In genomic region chr11:72806556-72806955, GRCm38 (mm10) we compare ENCODE assay signal across 15 mouse cellular contexts. TPM values are rescaled to one million over a fixed set of nuclear protein-coding genes. Genes with fewer than 3 reads are reported as not detected.
DNase-seq lines count a peak whose midpoint lies in the region; ATAC-seq lines count a peak whose summit lies in the region.
"Had no signal": no experiment of that assay in that cellular context is flagged by ENCODE, and none has a peak within 500 bp of the region (broad histone marks: within the 10 kb centered on the region; RNA-seq: fewer than 3 reads in every experiment).

No protein-coding gene starts in this region.

- no peaks in the 10 kb centered on the region for H3K36me3 ChIP-seq in heart, embryonic 11.5 days (ENCODE audit: control insufficient read depth, insufficient read depth, low read length)
- H3K36me3 ChIP-seq in midbrain, embryonic 14.5 days (ENCODE audit: control insufficient read depth, insufficient read depth, low read length): no peaks in the 10 kb centered on the region
- H3K36me3 ChIP-seq: heart, embryonic 13.5 days had no signal

- H3K4me3 ChIP-seq in heart, embryonic 11.5 days (ENCODE audit: low read depth, low read length): no peak overlapping the region
- H3K4me3 ChIP-seq in midbrain, embryonic 14.5 days (replicated peaks; ENCODE audit: low read depth, low read length): no peak overlapping the region
- H3K4me3 ChIP-seq: heart, embryonic 13.5 days had no signal

- 78% methylated on average over 2 of the region's 2 CpGs for WGBS in heart, embryonic 11.5 days (ENCODE audit: insufficient replicate concordance)
- WGBS in midbrain, embryonic 14.5 days: 86% methylated on average over 2 of the region's 2 CpGs

- intact Hi-C loops in heart, postnatal 10 days (cut with DNase I): no loop called here

- no peaks in the 10 kb centered on the region for H3K27me3 ChIP-seq in heart, embryonic 11.5 days (ENCODE audit: control insufficient read depth, insufficient read depth, low read length)
- H3K27me3 ChIP-seq in midbrain, embryonic 14.5 days (ENCODE audit: control insufficient read depth, insufficient read depth, low read length): no peaks in the 10 kb centered on the region
- H3K27me3 ChIP-seq: heart, embryonic 13.5 days had no signal

- peak; percentile 59 to 60 for DNase-seq in heart, postnatal 10 days
- peak; percentile 39 for DNase-seq in cerebellum, adult 9-10 months
- peak; percentile 32 to 39 for DNase-seq in cerebellum, postnatal 36 days
- DNase-seq in right cerebral cortex, postnatal 14 days: peak; percentile 10
- DNase-seq in midbrain, embryonic 14.5 days: no peak
- DNase-seq in yolk sac, embryonic 10.5 days (ENCODE audit: low spot score): no peak
- DNase-seq: gastrocnemius, postnatal 14 days; kidney, adult 18-20 months; thymus, adult 18-20 months had no signal

- ATAC-seq in heart, embryonic 11.5 days (replicated peaks; ENCODE audit: insufficient number of reproducible peaks, low FRiP score, low TSS enrichment): no peak
- no peak for ATAC-seq in midbrain, embryonic 14.5 days (ENCODE audit: low FRiP score, low TSS enrichment)
- ATAC-seq: forebrain, embryonic 14.5 days; midbrain, embryonic 16.5 days had no signal

- H3K9ac ChIP-seq in heart, embryonic 11.5 days (ENCODE audit: low read depth, low read length): no peak overlapping the region
- H3K9ac ChIP-seq in midbrain, embryonic 14.5 days (replicated peaks; ENCODE audit: low read length): no peak overlapping the region
- H3K9ac ChIP-seq: heart, embryonic 13.5 days; hindbrain, embryonic 14.5 days had no signal

- H3K4me2 ChIP-seq in heart, embryonic 11.5 days: no peak overlapping the region
- H3K4me2 ChIP-seq in midbrain, embryonic 14.5 days (ENCODE audit: low read length): no peak overlapping the region
- H3K4me2 ChIP-seq: heart, embryonic 13.5 days; hindbrain, embryonic 14.5 days had no signal

- H3K4me1 ChIP-seq in heart, embryonic 11.5 days (ENCODE audit: control insufficient read depth, insufficient read depth, low read length): peaks cover 12% of the 10 kb centered on the region; the same call in 1 of the 2 replicates
- H3K4me1 ChIP-seq in midbrain, embryonic 14.5 days (ENCODE audit: control insufficient read depth, insufficient read depth, low read length): no peaks in the 10 kb centered on the region

- no peaks in the 10 kb centered on the region for H3K9me3 ChIP-seq in heart, embryonic 11.5 days (replicated peaks; ENCODE audit: control insufficient read depth, low read length)
- H3K9me3 ChIP-seq in midbrain, embryonic 14.5 days (ENCODE audit: control insufficient read depth, low read length): no peaks in the 10 kb centered on the region
- H3K9me3 ChIP-seq: heart, embryonic 13.5 days had no signal

- no peak overlapping the region for H3K27ac ChIP-seq in heart, embryonic 11.5 days (ENCODE audit: low read depth, low read length)
- no peak overlapping the region for H3K27ac ChIP-seq in midbrain, embryonic 14.5 days (replicated peaks; ENCODE audit: low read depth, low read length)
- H3K27ac ChIP-seq: heart, embryonic 13.5 days; hindbrain, embryonic 14.5 days; macrophage had no signal

RNA-seq across cellular contexts. Expression of gene Zzef1, which starts 10.5 kb away (rescaled TPM):
- total RNA-seq in heart, postnatal 10 days (2021): 10 to 100 TPM; 28.0 to 33.2 TPM
- 7.6 and 7.9 TPM in 2 replicates for polyA plus RNA-seq in heart, embryonic 11.5 days (2014; fragmentation: Nextera tagmentation; extraction: Ambion mirVana)
- 18.0 and 19.8 TPM in 2 replicates for polyA plus RNA-seq in midbrain, embryonic 14.5 days (2014; fragmentation: Nextera tagmentation; extraction: Ambion mirVana)

RNA-seq across cellular contexts. Expression of gene Cyb5d2, which starts 10.6 kb away (rescaled TPM):
- total RNA-seq in heart, postnatal 10 days (2021): 1 to 10 TPM; 8.0 to 9.0 TPM
- polyA plus RNA-seq in heart, embryonic 11.5 days (2014; fragmentation: Nextera tagmentation; extraction: Ambion mirVana): 4.9 and 5.4 TPM in 2 replicates
- 5.7 and 6.7 TPM in 2 replicates for polyA plus RNA-seq in midbrain, embryonic 14.5 days (2014; fragmentation: Nextera tagmentation; extraction: Ambion mirVana)

Comparison
In these comparisons a context has a peak if more than half of its experiments do, and no peak if none do; other contexts are left out.
1. DNase-seq: peak in heart, postnatal 10 days (2 of 2), cerebellum, adult 9-10 months (single experiment), cerebellum, postnatal 36 days (2 of 2) and right cerebral cortex, postnatal 14 days (single experiment); none in midbrain, embryonic 14.5 days (single experiment) and yolk sac, embryonic 10.5 days (single experiment).